Mouse (Mus musculus): ENCODE measurements around the gene Exosc7. TPM values are rescaled to one million over a fixed set of nuclear protein-coding genes. Genes with fewer than 3 reads are reported as not detected.

Exosc7 gene
- polyA plus RNA-seq, 1 experiment: 40.4 TPM

- H3K36me3 ChIP-seq (ENCODE audit: control insufficient read depth, insufficient read depth, low read length): no peaks in the 10 kb centered on the region
- TF ChIP-seq CTCF (IDR thresholded peaks at IDR 0.05; ENCODE audit: borderline replicate concordance, control insufficient read depth, extremely low read depth, insufficient read depth, low read length, poor library complexity) (no peak), POLR2A (IDR thresholded peaks at IDR 0.05; ENCODE audit: control insufficient read depth, extremely low read depth, insufficient read depth, low read length, poor library complexity) (no peak)
- H3K27ac ChIP-seq (ENCODE audit: control insufficient read depth, insufficient read depth, low read length): no peak overlapping the region
- 98% methylated on average over 4 of the region's 4 CpGs for WGBS
- H3K4me1 ChIP-seq (replicated peaks; ENCODE audit: control insufficient read depth, insufficient read depth, low read length): no peaks in the 10 kb centered on the region
- DNase-seq: no peak
- no peaks in the 10 kb centered on the region for H3K27me3 ChIP-seq (ENCODE audit: control insufficient read depth, insufficient read depth, low read length)
- no peak overlapping the region for H3K4me3 ChIP-seq (ENCODE audit: control insufficient read depth, insufficient read depth, low read length)
Measured at GRCm38 (mm10) chr9:123174356-123174755, 61.3 kb downstream of the Exosc7 start.

- H3K27me3 ChIP-seq (ENCODE audit: control insufficient read depth, insufficient read depth, low read length): no peaks in the 10 kb centered on the region
- 90% methylated on average over 9 of the region's 9 CpGs for WGBS
- no peak overlapping the region for H3K4me3 ChIP-seq (ENCODE audit: control insufficient read depth, insufficient read depth, low read length)
- no peaks in the 10 kb centered on the region for H3K36me3 ChIP-seq (ENCODE audit: control insufficient read depth, insufficient read depth, low read length)
- H3K27ac ChIP-seq (ENCODE audit: control insufficient read depth, insufficient read depth, low read length): no peak overlapping the region
- H3K4me1 ChIP-seq (replicated peaks; ENCODE audit: control insufficient read depth, insufficient read depth, low read length): no peaks in the 10 kb centered on the region
- DNase-seq: no peak
- no peak for TF ChIP-seq POLR2A (IDR thresholded peaks at IDR 0.05; ENCODE audit: control insufficient read depth, extremely low read depth, insufficient read depth, low read length, poor library complexity)
- no peak for TF ChIP-seq CTCF (IDR thresholded peaks at IDR 0.05; ENCODE audit: borderline replicate concordance, control insufficient read depth, extremely low read depth, insufficient read depth, low read length, poor library complexity)
Measured at GRCm38 (mm10) chr9:123177380-123178048, 64.5 kb downstream of the Exosc7 start.

GRCm38 (mm10) chr9:123180003-123180402 is 67.0 kb downstream of the Exosc7 start:
- Histone ChIP-seq H3K27me3 (ENCODE audit: control insufficient read depth, insufficient read depth, low read length) (no peaks in the 10 kb centered on the region), H3K4me3 (ENCODE audit: control insufficient read depth, insufficient read depth, low read length) (no peak overlapping the region), H3K4me1 (replicated peaks; ENCODE audit: control insufficient read depth, insufficient read depth, low read length) (no peaks in the 10 kb centered on the region), H3K36me3 (ENCODE audit: control insufficient read depth, insufficient read depth, low read length) (no peaks in the 10 kb centered on the region), H3K27ac (ENCODE audit: control insufficient read depth, insufficient read depth, low read length) (no peak overlapping the region)
- WGBS: 96% methylated on average over 6 of the region's 6 CpGs
- no peak for DNase-seq
- no peak for TF ChIP-seq CTCF (IDR thresholded peaks at IDR 0.05; ENCODE audit: borderline replicate concordance, control insufficient read depth, extremely low read depth, insufficient read depth, low read length, poor library complexity)
- no peak for TF ChIP-seq POLR2A (IDR thresholded peaks at IDR 0.05; ENCODE audit: control insufficient read depth, extremely low read depth, insufficient read depth, low read length, poor library complexity)

GRCm38 (mm10) chr9:123183226-123183625 is 70.2 kb downstream of the Exosc7 start:
- Histone ChIP-seq H3K36me3 (ENCODE audit: control insufficient read depth, insufficient read depth, low read length) (no peaks in the 10 kb centered on the region), H3K4me3 (ENCODE audit: control insufficient read depth, insufficient read depth, low read length) (no peak overlapping the region), H3K27me3 (ENCODE audit: control insufficient read depth, insufficient read depth, low read length) (no peaks in the 10 kb centered on the region), H3K27ac (ENCODE audit: control insufficient read depth, insufficient read depth, low read length) (no peak overlapping the region), H3K4me1 (replicated peaks; ENCODE audit: control insufficient read depth, insufficient read depth, low read length) (no peaks in the 10 kb centered on the region)
- TF ChIP-seq POLR2A (IDR thresholded peaks at IDR 0.05; ENCODE audit: control insufficient read depth, extremely low read depth, insufficient read depth, low read length, poor library complexity): no peak
- no peak for TF ChIP-seq CTCF (IDR thresholded peaks at IDR 0.05; ENCODE audit: borderline replicate concordance, control insufficient read depth, extremely low read depth, insufficient read depth, low read length, poor library complexity)
- WGBS: 86% methylated on average over 8 of the region's 8 CpGs
- DNase-seq: no peak

GRCm38 (mm10) chr9:123185546-123185945 is 72.5 kb downstream of the Exosc7 start:
- Histone ChIP-seq H3K36me3 (ENCODE audit: control insufficient read depth, insufficient read depth, low read length) (no peaks in the 10 kb centered on the region), H3K4me3 (ENCODE audit: control insufficient read depth, insufficient read depth, low read length) (no peak overlapping the region), H3K27me3 (ENCODE audit: control insufficient read depth, insufficient read depth, low read length) (no peaks in the 10 kb centered on the region), H3K4me1 (replicated peaks; ENCODE audit: control insufficient read depth, insufficient read depth, low read length) (no peaks in the 10 kb centered on the region), H3K27ac (ENCODE audit: control insufficient read depth, insufficient read depth, low read length) (no peak overlapping the region)
- TF ChIP-seq CTCF (IDR thresholded peaks at IDR 0.05; ENCODE audit: borderline replicate concordance, control insufficient read depth, extremely low read depth, insufficient read depth, low read length, poor library complexity): no peak
- no peak for TF ChIP-seq POLR2A (IDR thresholded peaks at IDR 0.05; ENCODE audit: control insufficient read depth, extremely low read depth, insufficient read depth, low read length, poor library complexity)
- WGBS: 43% methylated on average over 2 of the region's 2 CpGs
- DNase-seq: no peak

Other genes with a start within 250 kb of the Exosc7 start
- 55.0 and 56.2 TPM in 2 replicates for gene Zfp445, start 247.2 kb upstream of the Exosc7 start, polyA plus RNA-seq (2012; rRNA removed)
- gene Zkscan7, start 227.5 kb upstream of the Exosc7 start, polyA plus RNA-seq (2012; rRNA removed): 2.8 and 3.0 TPM in 2 replicates
- gene Zfp105, start 190.1 kb upstream of the Exosc7 start, polyA plus RNA-seq (2012; rRNA removed): 0.20 and 0.23 TPM in 2 replicates
- gene 1110059G10Rik, start 162.2 kb upstream of the Exosc7 start, polyA plus RNA-seq (2012; rRNA removed): 2.9 and 3.2 TPM in 2 replicates
- gene Kif15, start 162.2 kb upstream of the Exosc7 start, polyA plus RNA-seq (2012; rRNA removed): 40.1 and 62.8 TPM in 2 replicates
- gene Tmem42, start 91.9 kb upstream of the Exosc7 start, polyA plus RNA-seq (2012; rRNA removed): 15.7 and 18.5 TPM in 2 replicates
- 0.18 and 0.36 TPM in 2 replicates for gene Tgm4, start 78.5 kb upstream of the Exosc7 start, polyA plus RNA-seq (2012; rRNA removed)
- gene Zdhhc3, start within 50 bp of the Exosc7 start, polyA plus RNA-seq (2012; rRNA removed): 173 and 229 TPM in 2 replicates
- gene Clec3b, start 37.7 kb downstream of the Exosc7 start, polyA plus RNA-seq (2012; rRNA removed): 19.2 and 20.0 TPM in 2 replicates
- 8.3 and 10.3 TPM in 2 replicates for gene Cdcp1, start 102.8 kb downstream of the Exosc7 start, polyA plus RNA-seq (2012; rRNA removed)
- 14.1 and 22.0 TPM in 2 replicates for gene Tmem158, start 147.5 kb downstream of the Exosc7 start, polyA plus RNA-seq (2012; rRNA removed)

Measured in thymus, adult 2 months (tissue).